Mouse (Mus musculus): ENCODE data around the gene Dhh.

Dhh gene

DNA sequence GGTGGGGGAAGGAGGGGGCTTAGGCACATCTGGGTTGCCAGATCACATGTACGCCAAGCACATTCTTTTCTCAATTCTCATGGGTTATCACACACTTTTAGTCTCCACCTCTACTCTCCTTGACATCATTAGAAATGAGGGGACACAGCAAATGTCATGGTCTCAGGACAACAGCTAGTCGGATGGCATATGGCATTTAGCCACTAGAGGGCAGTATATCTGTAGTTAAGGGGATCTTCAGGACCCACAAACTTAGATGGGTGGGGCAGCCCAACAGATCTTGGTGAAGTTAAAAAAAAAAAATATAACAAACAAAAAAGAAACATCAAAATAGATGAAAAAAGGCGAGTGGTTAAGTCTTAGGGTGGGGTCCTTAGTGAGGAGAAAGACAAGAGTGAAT, 21.0 kb downstream of the Dhh start:
- peak; percentile 72 to 85 for DNase-seq (ENCODE audit: low read depth in 2 of 2, low spot score in 2 of 2)

DNA sequence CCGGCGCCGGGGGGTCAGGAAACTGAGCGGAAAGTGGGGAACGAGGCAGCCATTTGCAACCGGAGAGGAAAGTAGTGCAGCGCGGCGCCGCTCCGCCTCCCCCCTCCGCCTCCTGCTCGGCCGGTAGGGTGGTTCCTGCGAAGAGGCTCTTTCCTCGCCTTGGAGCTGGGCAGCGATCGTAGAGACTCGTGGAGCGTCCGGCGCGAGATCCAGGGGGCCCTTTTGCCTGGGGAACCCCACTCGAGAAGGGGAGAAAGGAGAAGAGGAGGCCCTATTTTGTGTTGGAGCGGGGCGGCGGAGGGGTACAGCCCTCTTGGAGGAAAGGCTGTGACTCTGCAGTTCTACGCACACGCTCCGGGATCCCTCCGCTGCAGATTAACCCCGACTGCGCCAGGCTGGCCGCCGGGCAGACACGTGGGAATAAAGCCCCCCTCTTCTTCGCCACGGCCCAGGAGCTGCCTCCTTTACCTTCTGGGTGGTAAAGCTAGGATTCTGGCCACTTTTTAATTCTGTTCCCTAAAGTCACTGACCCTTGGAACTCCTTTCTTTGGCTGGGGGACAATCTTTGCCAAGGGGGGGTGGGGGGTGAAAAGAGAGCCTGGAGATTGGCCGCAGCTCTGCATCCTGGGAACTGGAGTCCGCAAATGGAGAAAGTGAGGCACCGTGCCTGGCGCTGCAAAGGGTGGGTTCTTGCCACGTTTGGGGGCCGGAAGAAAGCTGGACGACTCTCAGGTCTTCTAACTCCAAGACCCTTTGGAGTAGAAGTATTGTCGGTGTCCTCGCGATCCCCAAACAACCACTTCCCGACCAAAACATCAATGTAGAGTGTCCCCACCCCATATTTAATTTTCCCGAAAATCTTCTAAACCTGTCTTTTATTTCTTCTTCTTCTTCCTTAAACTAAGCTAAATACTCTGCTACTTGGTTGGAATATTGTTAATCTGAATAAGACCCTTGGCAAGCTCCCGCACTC, 26.1 kb downstream of the Dhh start:
- peak; percentile 85 to 92 for DNase-seq (ENCODE audit: low read depth in 2 of 2, low spot score in 2 of 2)

DNA sequence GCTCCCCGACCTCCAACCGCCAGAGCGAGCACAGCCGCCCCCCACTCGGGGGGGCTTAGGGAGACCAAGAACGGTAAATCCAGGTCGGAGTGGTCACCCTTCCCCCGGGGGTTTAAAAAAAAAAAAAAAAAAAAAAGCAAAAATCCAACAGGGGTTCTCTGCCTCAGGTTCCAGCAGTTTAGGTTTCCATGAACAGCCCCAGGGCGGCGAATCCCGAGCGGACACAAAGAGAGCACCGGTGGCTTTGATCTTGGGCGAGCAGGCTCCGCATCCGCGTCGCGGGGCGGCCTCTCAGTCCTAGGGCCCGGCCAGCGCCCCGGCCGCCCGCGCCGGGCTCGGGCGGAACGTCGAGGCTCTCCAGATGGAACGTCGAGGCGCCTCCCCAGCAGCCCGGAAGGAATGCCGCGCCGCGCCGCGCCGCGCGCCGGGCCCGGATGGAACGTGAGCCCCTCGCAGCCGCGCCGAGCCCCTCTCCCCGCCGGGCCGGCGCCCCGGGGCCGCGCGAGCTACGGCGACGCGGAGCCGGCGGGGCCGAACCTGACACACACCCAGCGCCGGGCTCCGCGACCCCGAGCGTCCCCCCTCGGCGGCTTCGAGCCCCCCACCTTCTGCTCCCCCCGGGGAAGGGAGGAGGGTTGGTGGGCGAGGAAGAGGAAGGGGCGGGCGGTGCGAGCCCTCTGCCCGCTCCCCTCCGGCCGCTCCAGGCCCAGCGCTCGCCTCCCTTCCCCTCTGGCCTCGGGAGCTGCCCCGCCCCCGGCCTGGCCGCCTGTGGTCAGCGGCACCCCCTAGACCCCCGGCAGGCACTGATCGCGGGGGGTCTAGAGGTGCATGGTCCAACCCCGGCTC, 27.0 kb downstream of the Dhh start, which contains the start of gene Kmt2d:
Gene Kmt2d, minus strand, starts transcription at position 135 of the 846 bp plus-strand sequence.
- no peak for DNase-seq (ENCODE audit: low read depth in 2 of 2, low spot score in 2 of 2)

DNA sequence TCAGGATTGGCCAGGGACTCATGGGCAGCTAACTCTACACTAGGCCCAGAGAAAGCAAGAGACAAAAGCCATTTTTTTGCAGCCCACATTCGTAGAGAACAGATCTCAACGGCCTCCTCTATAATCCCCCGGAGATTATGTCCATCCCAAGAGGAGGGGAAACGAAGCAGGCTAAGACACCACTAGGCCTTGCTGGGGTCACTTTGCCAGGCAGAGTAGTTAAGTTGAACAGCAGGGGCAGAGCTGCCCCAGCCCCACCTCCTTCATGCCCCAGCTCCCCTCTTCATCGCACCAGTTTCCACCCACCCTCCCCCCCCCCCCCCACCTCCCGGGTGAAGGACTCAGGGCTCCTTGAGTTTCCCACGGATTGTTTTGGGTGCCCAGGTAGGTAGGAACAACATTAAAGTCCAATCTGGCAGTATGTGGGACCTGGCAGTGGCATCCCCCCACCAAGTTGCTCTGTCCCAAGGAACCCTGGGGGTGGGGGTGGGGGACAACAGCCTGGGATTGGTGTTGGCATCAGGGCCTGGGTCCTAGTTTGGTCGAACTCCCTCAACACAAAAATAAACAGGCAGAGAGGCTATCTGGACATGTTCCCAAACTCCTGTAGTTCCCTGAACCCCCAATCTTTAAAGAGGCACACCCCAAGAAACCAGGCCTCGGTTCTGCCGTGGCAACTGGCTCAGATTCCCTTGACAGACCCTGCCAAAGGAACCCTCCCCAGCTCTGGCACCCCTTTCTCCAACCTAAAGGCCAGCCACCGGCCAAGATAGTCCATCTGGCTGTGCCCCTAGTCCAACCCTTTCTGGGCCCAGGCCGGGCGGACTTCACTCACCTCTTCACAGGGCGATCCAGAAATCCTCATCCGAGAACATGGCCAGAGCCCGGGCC, 27.9 kb downstream of the Dhh start:
- DNase-seq (ENCODE audit: low read depth in 2 of 2, low spot score in 2 of 2): no peak

DNA sequence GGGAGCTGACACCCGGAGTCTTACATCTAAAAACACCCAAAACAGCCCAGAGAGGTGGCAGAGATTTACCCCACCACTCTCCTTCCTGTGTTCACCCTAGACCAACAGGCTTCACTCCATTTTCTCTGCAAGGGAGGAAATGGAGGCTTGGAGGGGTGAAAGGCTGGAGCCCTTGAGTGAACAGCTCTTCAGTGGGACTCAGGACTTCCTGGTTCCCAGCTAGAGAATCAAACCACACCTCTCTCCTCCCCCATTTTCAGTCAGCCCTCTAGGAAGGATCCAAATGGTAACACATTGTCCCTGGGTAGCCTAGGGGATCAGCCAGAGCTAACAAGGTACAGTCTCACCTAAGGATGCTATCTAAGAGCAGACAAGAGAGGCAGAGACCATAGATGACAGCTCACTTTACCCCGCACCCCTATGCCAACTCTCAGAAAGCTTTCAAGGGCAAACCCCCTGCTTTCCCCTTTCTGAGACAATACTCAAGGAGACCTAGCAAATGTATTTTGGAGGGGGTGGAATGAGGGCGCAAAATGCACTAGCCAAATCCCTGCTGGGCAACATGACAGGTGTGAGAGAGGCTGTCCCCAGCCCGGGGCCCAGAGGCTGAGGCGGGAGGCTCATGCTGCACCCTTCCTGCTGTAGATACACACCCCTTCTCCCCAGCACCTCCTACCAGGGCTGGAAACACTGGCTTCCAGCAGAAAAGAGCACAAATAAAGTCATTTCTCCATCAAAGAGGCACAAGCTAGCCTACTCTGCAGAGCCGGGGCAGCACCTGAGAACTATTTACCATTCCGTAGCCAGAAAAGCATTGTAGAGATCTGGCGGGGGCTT, 28.8 kb downstream of the Dhh start:
- DNase-seq (ENCODE audit: low read depth in 2 of 2, low spot score in 2 of 2): peak in 1 of 2 experiments; percentile 32

DNA sequence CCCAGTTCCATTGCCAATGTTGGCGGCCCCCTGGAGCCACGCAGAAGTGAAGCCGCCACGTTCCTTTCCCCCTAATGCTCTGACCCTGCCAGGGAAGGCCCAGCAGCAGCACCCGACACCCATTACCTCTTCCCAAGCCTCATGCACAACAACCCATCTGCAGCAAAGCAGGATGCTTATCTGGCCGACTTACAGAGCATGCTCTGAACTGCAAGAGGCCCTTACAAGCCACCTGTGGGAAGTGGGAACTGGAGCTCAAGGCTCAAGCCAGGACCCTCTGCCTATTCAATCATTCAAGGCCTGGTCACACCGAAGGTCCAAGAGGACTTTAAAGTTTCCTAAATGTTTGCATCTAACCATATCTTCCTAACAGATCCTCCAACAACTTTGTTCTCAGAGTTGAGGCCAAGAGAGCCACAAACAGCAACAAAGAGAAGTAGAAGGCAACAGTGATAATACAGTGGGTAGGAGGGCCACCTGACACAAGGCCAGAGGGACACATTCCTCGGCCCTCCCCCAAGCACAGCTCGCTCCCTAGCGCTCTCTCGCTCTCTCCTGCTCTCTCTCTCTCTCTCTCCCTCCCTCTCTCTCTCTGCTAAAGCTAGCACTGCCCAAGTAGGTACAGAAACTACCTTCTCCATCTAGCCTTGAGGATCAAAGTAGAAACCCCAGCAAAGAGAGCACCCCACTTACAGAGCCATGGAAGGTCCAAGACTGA, 29.8 kb downstream of the Dhh start:
- no peak for DNase-seq (ENCODE audit: low read depth in 2 of 2, low spot score in 2 of 2)

DNA sequence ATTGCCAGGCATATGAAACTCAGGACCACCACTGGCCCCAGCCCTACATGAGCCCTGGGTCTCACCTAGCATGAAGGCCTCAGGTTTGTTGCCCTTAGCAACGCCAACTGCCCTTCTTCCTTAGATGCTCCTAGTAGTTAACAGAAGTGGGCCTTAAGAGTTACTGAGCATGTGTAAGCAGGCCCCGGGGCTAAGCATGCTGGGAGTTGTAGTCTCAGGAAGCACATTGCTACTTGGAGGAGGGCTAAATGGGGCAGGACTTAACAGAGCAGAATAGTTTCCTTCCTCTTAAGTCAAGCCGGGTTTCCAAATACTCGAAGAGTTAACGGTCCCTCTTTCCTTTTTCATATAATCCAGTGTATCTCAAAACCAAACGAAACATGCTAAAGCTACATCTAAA, 31.0 kb downstream of the Dhh start:
- DNase-seq (ENCODE audit: low read depth in 2 of 2, low spot score in 2 of 2): peak; percentile 38 to 54

DNA sequence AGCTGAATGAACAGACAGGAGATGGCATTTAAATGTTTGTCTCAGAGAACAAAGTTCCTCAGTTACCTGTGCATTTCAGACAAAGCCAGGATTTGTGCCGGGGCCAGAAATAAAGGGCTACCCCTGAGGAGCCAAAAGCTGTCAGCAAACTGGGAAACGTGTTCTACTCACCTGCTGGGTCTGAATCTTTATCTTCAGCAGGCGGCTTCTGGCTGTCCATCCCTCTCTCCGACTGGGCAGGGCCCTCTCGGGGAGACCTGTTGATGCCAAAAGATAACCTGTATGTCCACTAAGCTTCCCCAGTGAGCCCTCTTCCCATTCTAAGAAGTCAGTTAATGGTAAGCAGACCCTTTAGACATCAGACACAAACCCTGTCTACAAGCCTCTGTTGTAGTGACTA, 31.8 kb downstream of the Dhh start:
- DNase-seq (ENCODE audit: low read depth in 2 of 2, low spot score in 2 of 2): no peak

DNA sequence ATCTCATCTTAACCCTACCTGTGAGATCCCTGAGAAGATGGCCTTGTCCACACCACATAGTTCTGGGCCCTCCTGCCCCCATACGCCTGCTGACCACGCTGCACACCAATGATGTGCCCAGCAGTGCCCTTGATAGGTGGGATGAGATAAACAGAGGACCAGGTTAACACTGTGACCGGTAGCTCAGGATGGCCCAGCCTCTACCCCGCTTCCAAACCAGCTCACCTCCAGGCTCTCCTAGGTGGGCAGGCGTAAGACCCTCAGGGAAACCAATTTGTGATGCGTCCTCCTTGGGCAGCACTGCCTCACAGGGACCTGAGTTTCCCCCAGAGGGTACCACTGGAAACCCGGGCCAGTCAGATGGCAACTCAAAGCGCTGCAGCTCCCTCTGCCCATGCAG, 32.6 kb downstream of the Dhh start:
- no peak for DNase-seq (ENCODE audit: low read depth in 2 of 2, low spot score in 2 of 2)

DNA sequence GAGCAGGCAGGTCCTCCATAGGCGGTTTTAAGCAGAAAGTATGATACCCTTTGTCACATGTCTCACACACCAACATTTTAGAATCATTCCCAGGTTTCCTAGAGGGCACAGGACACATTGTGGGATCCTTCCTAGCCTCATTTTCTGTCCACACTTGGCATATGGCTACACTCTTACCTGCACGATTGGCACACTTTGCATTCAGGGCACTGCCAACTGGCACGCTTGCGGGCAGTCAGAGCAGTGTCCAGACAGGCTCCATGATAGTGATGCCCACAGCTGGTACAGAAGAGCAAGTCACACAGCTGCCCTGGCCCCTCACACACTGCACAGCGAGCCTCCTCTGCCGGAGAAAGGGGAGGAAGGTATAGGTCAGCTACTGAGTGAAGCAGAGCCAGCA, 33.4 kb downstream of the Dhh start:
- DNase-seq (ENCODE audit: low read depth in 2 of 2, low spot score in 2 of 2): no peak

DNA sequence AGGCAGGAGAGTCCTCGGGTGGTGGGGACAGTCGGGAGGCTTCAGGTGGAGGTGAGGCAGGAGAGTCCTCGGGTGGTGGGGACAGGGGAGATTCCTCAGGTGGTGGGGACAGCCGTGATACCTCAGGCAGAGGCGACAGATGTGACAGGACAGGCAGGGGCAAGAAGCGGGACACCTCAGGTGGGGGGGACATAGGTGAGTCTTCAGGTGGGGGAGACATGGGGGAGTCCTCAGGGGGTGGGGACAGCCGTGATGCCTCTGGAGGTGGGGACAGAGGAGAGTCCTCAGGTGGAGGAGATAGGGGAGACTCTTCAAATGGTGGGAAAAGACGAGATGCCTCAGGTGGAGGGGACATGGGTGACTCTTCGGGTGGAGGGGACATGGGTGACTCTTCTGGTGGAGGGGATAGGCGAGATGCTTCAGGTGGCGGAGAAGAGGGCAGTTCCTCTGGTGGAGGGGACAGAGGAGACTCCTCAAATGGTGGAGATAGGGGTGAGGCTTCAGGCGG, 34.8 kb downstream of the Dhh start:
- DNase-seq (ENCODE audit: low read depth in 2 of 2, low spot score in 2 of 2): no peak

DNA sequence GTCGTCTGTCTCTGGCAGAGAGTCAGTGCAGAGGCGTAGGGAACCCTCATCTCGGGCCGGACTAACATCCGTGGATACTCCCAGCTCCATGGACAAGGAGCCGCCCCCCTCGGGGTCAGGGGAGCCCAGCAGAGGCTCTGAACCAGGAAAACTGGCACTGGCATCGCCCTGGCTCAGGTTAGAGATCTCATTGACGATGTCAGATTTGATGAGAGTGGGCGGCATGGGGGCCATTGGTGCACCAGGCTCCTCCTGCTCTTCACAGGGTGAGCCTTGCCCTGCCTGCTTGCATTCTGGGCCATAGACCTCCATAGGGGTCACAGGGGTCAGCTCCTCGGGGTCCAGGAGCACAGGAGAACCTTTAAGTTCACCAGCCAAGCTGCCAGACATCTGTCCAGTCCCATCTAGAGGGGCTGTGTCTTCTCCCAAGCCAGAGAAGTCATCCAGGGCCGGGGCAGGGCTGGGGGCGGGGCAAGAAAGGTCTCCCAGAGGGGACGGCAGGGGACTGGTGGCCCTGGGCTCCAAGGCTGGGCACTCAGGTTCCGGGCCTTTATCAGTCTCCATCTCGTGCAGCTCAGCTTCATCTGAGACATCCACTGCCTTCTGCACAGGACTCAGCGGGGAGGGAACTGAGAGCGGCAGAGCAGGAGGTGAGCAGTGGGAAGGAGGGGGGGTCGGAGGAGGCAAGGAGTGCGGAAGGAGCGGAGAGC, 36.5 kb downstream of the Dhh start:
- DNase-seq (ENCODE audit: low read depth in 2 of 2, low spot score in 2 of 2): no peak

DNA sequence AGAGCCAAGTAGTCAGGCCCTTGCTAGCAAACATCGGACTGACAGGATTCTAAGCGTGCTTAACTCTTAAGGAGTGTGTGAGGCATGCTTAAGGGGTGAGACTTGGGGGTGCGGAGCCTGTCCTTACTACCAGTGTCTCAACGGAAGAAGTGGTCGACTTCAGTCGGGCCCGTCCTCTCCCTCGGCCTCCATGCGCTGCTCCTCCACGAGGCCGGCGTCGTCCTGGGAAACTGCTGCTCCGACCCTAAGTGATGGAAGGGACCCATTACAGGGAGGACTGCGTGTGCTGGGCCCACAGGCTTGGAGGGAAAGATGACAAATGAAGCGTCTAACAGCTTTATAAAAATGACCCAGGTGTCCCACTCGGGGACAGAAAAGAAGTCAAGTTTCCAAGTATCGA, 37.4 kb downstream of the Dhh start:
- DNase-seq (ENCODE audit: low read depth in 2 of 2, low spot score in 2 of 2): no peak

DNA sequence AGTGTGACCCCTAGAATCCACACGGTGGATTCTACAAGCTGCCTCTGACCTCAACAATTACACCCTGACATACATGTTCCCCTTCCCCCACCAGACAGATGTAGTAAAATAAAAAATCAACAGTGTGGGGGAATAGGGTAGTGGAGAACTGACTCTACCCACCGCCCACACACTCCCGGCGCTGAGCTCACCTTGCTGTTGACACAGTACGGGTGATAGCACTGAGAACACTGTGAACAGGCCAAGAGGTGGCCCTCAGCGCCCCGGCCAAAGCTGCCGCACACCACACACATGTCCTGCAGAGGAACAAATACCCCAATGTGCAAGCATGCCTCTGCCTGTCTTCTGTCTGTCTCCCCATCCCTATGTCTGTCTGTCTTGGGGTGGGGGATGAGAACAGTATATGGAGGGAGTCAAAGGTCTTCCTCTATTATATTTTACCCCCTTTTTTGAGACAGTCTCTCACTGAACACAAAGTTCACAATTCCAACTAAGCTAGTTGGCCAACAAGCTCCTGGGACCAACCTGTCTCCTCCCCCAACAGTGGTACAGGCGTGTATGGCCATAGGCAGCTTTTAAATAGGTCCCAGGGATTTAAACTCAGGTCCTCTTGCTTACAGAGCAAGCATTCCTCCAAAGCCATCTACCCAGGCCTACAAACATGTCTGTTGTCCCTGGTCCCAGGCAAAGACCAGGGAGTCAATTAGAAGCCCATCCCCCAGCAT, 38.9 kb downstream of the Dhh start:
- no peak for DNase-seq (ENCODE audit: low read depth in 2 of 2, low spot score in 2 of 2)

DNA sequence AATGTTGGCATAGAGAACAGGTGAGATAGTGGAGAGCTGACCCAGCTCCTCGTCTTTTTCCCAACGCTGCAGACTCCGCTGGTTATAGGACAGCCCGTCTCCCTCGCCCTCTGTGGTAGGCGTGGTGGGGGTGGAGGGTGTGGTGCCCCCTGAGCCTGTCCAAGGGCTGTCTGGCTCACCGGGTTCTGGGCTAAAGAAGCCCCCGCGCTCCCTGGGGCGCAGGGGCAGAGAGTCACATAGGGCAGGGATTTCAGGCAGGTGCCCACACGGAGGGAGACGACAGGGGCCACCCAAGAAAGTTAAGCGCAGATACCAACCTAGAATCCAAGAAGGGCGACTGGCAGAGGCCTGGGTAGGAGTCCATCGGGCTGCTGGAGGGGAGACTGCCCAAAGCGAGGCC, 44.1 kb downstream of the Dhh start:
- DNase-seq (ENCODE audit: low read depth in 2 of 2, low spot score in 2 of 2): no peak

DNA sequence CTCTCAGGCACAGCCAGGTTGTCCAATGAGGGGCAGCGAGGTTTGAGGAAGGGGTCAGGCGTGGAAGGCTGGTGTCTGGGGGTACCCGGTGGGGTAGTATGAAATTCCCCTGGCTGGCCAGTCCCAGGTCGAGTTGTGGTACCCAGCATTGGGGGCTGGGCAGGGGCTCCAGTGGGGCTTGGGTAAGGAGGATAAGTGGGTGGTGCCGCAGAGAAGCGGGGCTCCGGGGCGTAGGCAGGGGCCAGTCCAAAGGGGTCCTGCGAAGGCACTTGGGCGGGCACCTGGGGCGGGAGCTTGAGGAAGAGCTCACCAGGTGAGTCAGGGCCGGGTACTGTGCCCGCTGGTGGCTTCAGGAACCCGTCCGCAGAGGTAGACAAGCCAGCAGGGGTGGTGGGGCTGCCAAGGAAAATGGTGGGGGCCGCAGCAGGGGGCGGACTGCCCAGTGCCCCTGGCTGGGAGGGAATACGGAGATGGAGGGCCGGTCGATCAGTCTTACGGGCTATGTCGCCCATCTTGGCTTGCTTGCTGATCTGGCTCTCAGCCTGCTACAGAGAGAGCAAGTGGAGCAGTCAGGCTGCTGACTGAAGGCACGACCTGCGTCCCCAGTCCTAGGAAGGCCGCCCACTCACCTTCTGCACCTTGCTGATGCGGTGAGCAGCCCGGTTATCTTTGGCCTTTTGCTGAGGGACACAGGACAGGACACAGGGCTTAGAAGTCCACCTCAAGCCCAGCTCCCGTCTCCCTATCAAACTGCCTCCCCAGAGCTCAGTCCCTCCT, 45.0 kb downstream of the Dhh start:
- DNase-seq (ENCODE audit: low read depth in 2 of 2, low spot score in 2 of 2): no peak

DNA sequence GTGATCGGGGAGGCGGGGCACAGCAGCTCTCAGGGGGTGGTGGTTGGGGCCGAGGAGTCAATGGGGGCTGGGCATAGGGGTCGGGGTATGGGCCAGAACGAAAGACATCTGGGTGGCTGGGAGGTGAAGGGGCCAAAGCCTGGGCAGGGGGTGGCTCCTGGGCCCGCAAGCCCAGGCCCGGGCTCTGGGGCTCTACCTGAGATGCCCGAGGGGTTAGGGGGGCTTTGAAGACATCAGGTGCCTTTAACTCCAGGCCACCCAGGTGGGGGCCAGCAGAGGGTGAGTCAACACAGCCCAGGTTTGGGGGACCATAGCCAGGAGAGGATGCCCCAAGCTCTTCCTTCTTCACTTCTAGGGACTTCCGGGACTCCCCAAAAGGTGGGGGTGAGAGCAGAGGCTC, 45.6 kb downstream of the Dhh start:
- no peak for DNase-seq (ENCODE audit: low read depth in 2 of 2, low spot score in 2 of 2)
